Mouse (Mus musculus): ENCODE results near the gene Tcf3. TPM values are rescaled to one million over a fixed set of nuclear protein-coding genes. Genes with fewer than 3 reads are reported as not detected.

Gene Tcf3
- polyA plus RNA-seq (2012; rRNA removed) = 29.7 and 35.4 TPM in 2 replicates

DNA sequence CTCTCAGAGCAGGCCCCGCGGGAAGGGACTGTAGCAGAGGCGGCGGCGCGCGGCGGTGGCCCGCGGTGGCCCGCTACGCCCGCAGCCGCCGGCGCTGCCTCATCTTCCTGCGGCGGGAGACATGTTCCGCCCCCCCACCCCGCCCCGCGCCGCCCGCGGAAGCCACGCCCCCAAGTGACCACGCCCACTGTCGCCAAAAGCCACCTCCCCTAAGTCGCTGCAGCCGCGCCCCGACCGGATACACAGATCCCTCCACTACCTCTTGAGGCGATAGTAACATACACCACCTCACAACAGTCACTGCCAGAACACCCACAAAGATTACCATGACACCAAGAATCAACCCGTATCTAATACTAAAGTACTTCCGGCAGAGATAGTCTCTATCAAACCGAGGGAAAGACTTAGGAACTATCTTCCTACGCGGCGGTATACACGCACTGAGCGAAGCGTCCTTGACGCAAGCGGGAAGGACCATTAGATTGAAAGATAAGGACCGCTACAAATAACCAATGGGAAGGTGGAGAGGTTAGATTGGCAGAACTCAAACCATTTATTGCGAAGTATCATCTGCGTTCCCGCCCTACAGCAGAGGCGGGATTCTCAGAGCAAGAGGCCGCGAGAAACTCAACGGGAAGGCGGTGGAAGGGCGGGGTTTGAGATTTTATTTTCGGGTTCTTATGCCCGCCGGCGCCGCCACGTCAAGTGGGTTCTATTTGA lies at the start of gene Tcf3:
Tcf3 (minus strand) TSS at position 135 of the 720 bp plus-strand sequence.
- peak; percentile 85 for DNase-seq (ENCODE audit: low spot score)

DNA sequence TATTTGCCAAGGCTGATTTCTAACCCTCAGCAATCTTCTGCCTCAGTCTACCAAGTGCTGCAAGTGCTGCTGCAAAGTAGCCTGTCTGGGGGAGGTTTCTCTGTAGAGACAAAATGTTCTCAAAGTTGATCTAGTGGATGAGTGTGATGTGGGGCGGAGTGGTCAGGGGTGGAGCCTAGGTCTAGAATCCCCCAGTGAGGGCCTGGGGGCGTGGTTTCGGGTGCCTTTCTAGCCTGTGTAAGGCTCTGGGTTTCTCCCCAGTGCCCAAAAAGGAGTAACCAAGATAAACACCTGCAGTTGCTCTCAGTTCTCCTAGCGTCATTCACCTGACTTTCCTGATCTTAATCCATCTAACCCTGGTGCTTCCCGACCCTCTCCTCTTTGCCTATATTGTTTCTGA lies 47.6 kb upstream of the Tcf3 start:
- DNase-seq (ENCODE audit: low spot score) = no peak

DNA sequence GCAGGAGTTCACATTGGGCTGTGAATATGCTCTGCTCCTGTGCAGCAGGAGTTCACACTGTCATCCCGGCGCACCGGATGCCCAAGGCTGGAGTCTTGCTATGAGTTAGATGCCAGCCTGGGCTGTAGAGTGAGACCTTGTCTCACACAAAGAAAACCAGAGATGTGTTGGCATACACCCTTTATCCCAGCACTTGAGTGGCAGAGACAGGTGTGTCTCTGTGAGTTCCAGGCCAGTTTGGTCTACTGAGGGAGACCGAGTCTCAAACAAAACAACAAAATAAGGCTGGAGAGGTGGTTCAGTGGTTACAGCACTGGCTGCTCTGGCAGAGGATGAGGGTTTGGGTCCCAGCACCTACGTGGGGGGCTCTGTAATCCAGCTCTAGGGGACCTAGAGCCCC lies 45.1 kb upstream of the Tcf3 start:
- DNase-seq (ENCODE audit: low spot score) = no peak

DNA sequence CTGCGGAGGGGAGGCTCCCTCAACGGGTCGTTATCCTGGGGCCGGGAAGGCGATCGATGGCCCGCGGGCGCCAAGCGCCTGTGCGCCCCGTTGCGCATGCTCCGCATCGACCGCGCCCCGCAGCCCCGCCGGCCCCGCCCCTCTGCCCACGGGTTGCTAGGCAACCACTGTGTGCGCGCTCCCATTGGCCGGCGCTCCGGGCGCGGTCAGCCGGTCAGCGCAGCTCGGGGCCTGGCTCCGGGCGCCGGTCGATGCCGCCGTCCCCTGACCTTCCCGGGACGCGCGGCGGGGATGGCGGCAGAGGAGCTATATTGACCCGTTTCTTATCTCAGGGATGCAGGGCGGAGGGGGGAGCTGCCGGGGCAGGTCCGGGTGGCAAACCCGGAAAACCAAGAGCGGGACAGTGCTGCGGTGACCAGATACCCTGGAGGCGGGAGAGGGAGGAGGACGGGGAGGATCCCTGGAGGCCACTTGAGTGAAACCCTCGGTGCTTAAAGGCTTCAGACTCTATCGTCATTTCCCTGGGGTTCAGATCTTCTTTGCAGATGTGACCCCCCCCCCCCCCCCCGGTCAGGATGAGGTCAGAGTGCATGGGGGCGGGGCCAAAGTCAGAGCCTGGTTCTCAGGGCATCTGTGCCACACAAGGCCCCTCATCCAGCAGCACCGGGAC lies 42.0 kb upstream of the Tcf3 start:
- peak; percentile 69 for DNase-seq (ENCODE audit: low spot score)

DNA sequence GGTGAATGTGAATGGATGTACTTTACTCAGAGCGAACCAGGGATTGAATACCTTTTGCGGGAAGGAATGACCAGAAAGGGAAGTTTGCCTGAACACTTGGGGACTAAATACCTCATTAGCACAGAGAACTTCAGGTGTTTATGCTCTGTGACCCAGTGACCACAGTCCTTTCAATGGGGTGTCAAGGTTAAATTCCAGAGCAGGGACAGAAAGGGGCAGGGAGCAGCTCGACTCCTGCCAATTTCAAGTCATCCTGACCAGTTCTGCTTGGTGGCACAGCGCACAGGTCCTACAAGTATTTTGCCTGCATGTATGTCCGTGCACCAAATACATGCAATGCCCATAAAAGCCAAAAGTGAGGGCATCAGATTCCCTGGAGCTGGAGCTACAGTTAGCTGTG lies 31.6 kb upstream of the Tcf3 start:
- DNase-seq (ENCODE audit: low spot score) = no peak

DNA sequence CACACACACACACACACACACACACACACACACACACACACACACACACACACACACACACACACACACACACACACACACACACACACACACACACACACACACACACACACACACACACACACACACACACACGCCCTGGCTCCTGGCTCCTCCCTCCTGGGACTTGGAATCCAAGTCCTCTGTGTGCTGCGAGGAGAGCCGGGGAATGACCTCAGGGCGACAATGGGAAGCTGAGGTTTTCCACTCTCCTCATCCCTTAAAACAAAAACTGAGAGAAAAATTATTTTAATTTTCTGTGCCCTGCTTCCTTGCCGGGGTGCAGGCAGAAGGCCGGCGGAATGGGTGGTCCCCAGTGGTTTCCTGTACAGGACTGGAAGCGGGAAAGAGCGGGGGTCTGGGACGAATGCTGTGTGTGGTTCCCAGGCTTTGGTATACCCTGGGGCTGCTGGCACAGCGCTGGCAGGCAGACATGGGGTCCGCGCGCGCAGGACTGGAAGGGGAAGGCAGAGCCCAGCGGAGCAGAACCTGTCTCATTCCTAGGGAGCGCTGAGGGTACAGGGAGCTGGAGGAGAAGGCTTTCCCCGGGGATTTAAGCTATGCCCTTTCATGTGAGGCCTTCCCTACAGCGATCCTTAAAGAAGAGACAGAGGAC lies 31.1 kb upstream of the Tcf3 start:
- DNase-seq (ENCODE audit: low spot score) = no peak

DNA sequence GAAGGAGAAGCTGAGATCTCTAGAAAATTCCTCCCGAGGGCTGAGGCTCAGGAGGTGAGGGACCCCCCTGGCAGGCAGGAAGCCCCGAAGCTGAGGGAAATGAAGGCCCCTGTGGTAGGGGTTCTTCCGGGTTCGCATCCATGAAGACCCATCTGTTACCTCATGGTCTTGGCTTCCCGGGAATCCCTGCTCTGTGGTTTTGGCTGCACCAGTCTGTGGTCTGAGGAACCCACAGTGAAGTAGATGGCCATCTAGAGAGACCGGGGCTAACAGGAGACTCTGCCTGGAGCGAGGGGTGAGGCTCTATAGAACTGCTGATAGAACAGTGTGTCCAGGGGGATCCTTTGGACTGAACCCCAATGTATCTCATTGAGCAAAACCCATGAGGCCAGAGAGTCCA lies 27.9 kb upstream of the Tcf3 start:
- no peak for DNase-seq (ENCODE audit: low spot score)

DNA sequence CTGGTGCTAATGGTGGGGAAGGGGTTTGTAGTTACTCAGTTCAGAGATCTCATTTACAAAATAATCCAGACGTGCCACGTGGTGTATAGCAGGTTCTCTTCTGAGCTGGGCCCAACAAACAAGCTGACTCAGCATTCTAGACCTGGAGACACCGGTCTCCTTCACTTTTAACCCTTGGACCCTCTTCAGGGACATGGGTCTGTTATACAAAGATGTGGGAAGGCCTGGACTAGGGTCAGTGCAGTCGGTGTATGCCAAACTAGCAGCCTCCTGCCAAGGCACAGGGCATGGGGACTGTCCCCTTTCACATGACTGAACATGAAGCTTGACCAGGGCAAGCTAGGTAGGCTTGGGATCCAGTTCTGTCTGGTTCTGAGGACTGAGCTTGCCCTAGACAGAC lies 26.9 kb upstream of the Tcf3 start:
- no peak for DNase-seq (ENCODE audit: low spot score)

DNA sequence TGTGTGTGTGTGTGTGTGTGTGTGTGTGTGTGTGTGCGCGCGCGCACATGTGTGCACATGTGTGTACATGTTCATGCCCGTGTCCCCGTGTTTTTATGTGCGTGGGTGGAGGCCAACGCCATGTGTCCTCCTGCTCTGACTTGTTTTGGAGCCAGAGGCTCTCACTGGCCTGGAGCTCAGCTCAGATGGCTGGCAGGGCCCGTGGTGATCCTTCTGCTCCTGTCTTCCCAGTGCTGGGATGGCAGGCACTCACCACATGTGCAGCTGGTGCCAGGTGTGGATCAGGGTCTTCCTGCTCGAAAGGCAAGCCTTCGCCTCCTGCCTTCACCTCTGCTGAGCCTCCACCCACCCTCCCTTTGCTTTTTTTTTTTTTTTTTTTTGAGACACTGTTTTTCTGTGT lies 26.2 kb upstream of the Tcf3 start:
- no peak for DNase-seq (ENCODE audit: low spot score)

DNA sequence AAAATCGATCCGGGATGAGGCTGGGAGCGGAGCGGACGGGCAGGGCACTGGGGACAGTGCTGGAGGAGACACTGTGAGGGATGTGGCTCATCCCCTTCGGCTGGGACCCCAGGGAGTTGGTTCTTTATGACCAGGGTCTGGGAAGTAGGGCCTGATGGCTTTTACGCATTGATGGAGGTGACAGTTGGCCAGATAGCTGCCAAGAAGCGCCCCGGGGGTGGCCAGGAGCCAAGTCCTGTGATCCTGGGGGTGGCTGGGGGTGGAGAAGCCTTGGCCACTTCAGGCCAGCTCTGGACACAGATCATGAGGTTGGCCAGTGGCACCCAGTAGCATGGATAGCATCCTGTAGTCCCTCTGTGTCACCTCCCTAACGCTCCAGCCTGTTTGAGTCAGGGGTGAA lies 25.8 kb upstream of the Tcf3 start:
- DNase-seq (ENCODE audit: low spot score) = no peak

DNA sequence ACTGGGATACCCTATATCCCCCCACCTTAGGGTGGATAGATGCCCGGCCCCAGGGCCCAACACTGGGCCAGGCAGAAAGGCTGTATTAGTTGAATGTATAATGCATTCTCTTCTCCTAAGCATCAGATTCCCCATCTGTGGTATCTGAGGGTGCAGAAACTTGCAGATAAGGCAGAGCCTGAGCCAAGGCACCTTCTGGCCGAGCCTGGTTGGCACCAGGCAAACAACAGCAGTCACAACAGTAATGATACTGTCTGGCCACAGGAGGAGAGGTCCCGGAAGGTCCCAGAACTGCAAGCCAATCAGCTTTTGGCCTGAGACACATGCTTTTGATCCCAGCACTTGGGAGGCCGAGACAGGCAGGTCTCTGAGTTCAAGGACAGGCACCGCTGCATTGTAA lies 22.2 kb upstream of the Tcf3 start:
- no peak for DNase-seq (ENCODE audit: low spot score)

DNA sequence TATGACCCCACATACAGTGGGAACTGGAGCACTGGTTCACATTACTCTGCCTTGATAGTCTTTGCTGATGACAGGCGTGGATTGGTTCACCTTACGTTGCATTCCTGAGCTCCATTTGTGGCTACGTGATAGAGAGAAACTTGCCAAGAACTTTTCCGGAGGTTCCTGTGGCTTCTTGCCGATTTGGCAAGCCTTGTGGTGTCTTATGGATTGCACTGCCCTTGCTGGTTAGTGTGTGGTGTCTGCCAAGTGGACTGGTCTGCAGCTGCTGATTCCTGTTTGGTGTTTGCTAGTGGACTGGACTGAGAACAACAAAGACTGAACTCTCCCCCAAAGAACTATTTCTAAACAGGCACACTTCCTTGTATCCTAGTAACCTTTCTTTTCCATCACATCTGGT lies 21.3 kb upstream of the Tcf3 start:
- no peak for DNase-seq (ENCODE audit: low spot score)

DNA sequence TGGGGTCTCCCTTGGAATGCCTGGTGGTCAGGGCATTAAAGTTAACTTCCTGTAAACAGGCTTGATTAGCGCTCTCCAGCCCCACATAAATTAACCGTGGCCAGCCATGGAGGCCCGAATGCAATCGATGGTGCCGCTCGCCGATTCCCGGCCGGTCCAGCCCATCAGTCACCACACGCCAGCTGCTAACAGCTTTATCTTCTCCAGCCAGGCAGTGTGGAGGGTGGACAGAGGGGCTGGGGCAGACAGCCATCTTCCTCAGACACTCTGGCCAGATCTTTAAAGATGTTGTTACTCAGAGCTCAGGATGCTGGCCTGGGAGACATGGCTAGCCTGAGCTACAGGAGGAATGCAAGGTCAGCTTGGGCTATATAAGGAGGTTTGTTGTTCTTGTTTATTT lies 20.2 kb upstream of the Tcf3 start:
- DNase-seq (ENCODE audit: low spot score) = no peak

DNA sequence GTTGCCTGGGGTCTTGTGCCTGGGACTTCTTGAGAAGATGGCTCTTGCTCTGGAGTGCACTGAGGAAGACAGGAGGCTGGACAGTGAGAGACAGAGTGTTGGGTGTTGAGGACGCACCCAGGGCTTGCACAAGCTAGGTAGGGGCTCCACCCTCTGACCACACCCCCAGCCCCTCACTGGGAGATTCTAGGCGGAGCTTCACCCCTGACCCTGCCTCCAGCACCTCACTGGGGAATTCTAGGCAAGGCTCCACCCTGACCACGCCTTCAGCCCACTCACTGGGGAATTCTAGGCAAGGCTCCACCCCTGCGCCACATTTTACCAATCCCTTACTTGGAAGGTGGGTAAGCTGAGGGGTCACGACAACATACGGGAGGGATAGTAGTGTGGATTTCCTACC lies 17.2 kb upstream of the Tcf3 start:
- no peak for DNase-seq (ENCODE audit: low spot score)

DNA sequence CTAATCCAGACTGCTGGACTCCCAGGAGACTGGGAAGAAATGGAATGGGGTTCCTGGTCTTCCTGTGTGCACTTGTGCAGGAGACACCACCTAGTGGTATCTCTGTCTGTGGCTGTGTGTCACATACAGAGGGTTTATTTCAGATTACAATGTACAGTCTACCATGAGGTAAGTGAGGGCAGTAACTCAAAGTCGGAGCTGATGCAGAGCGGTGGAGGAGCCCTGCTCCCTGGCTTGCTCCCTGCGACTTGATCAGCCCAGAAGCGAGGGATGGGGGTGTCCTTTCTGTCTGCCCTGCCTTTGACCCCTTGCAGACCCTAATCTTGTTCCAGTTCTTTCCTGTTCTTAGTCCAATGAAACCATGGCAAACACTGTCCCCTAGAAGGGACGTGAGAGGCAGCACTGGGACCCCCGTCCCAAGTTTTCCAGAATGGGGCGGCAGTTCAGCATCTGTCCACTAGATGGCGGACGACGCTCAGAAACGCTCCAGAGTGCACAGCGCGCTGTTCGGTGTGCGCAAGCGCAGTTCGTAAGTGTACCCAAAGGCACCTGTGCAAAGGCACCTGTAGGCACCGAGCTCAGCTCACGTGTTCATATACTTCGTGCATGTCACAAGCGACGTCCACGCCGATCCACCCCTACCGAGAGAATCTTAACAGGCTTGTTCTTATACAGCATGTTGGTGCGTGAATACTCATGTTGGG lies 12.6 kb upstream of the Tcf3 start:
- DNase-seq (ENCODE audit: low spot score) = peak; percentile 64

DNA sequence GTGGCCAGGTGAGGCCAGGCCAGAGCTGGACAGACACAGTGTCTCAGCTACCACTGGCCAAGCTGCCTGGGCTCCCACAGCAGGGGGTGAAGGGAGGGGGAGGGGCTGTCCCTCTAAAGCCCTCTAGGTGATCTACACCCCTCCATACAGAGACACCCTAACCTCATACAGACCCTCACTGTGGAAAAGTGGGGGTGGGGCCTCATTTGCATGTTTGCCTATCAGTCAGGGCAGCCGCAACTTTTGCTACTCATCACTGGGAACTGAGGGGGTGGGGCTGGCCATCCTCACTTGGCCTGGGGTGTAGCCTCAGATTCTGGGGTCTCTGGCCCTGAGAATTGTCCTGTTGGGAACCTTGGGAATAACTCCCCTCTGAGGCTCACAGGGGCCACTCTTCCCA lies 11.6 kb upstream of the Tcf3 start:
- DNase-seq (ENCODE audit: low spot score) = no peak

DNA sequence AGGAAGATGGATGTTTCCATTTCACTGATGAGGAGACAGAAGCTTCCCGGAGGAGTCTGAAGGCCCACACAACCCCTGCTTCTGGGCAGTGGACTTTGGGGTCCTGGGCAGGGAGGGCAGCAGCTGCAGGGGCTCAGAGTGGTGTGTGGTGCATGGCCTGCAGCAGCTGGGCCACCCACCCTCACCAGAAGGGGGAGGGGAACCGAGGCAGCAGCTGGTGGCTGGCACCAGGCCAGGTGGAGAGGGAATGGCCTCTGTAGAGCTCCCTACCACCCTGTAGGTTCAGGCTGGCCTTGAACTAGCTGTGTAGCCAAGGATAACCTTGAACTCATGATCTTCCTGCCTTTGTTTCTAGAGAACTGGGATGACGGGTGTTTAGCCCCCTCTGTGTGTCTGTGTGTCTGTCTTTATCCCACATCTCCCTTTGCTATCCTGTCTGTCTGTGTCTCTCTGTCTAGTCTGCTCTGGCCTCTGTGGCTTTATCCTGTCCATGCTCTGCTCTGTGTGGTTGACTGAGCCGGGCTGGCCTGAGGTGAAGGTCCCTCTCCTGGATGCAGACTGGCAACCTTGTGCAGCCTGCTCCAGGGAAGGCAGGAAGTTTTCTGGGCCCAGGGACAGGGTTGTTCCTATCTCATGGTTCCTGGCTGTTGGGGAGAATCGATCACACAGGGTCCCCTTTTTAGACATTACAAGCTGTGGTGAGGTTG lies 11.0 kb upstream of the Tcf3 start:
- no peak for DNase-seq (ENCODE audit: low spot score)

DNA sequence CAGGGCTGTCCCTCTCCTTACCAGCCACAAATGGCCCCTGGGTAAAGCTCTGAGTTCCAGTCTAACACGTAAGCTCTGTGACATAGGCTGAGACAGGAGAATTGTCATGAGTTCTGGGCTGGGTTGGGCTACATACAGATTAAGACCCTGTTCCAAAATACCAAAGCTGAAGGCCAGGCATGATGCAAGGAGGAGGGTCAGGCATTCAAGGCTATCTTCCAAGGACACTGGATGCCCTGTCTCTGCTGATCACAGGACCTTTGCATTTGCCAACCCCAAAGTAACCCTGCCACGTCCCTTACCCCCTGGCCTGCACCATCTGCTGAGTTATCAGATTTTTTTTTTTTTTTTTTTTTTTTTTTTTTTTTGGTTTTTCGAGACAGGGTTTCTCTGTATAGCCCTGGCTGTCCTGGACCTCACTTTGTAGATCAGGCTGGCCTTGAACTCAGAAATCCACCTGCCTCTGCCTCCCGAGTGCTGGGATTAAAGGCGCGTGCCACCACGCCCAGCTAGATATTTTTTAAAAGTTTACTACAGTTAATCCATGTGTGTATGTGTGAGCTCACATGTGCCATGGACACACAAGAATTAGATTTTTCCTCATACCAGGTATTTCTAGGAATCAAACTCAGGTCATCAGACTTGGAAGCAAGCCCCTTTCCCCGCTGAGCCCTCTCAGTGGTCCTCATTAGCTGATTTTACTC lies 10.3 kb upstream of the Tcf3 start:
- DNase-seq (ENCODE audit: low spot score) = no peak

DNA sequence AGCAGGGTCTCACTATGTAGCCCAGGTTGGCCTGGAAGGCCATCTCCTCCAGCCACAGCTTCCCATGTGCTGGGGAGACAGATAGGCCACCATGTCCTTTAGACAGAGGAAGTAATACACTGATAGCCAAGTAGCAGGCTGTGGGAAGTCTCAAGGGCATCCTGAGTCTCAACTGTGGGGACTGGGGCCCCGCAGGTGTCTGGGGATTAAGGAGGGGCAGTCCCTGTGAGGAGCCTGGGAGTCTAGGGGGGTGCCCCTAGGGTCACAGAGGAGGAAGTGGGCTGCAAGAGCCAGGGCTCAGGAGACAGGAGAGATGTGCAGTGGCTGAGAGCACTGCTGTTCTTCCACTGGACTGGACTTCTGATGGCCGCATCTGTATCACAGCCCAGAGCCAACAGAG lies 9.5 kb upstream of the Tcf3 start:
- DNase-seq (ENCODE audit: low spot score) = no peak

DNA sequence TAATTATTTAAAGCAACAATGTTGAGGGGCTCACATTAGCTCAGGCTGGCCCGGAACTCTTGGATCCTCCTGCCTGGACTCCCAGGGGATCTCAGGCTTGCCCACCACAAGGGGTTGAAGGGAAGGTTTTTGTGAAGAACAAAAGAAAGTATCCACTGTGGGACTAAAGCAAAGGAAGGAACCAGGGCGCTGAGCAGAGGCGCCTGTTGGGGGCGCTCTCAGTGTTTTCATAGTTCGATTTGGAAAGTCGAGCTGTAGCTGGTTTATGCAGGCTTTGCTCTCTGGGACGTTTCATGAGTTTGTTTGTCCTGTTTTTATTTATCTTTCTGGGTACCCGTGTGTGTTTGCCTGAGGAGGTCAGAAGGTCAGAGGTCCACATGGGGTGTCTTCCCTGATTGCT lies 8.2 kb upstream of the Tcf3 start:
- DNase-seq (ENCODE audit: low spot score) = no peak

DNA sequence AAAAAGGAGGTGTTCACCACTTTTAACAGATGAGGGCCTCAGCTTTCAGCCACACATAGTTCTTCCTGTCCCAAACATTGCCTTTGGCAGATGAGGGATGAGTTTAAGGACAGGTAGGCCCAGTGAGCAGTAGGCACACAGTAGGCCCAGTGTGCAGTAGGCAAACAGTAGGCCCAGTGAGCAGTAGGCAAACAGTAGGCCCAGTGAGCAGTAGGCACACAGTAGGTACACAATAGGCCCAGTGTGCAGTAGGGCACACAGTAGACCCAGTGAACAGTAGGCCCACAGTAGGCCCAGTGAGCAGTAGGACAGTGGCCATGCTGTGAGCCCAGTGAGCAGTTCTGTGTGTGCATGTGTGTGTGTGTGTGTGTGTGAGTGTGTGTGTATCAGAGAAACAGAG lies 6.6 kb upstream of the Tcf3 start:
- DNase-seq (ENCODE audit: low spot score) = no peak
